Mouse (Mus musculus) midbrain, embryonic 14.5 days (tissue): ENCODE results near the gene Lenep. TPM values are rescaled to one million over a fixed set of nuclear protein-coding genes. Genes with fewer than 3 reads are reported as not detected.
A peak's percentile ranks its signal among the peaks of the same experiment; 100 is the strongest.

ENCODE experiments used
- ATAC-seq: fragments of 200-750 bp; cut with Nextera tagmentation; 2 replicates; pipeline ENCODE4 v1.8.0; 2017; ENCODE audit warnings: moderate number of reproducible peaks, moderate library complexity; ENCODE audit not compliant: low FRiP score, low TSS enrichment
- DNase-seq: peaks from one replicate; pipeline ENCODE4 v3.0.0-alpha.2; 2015
- H3K27ac ChIP-seq: fragments of 300-500 bp; sonication (generic); replicated peaks from 2 replicates; pipeline ENCODE4 v1.5.1; 2014; ENCODE audit warnings: mild to moderate bottlenecking, low read depth, low read length, moderate library complexity
- H3K27me3 ChIP-seq: fragments of 300-500 bp; sonication (generic); 2 replicates; pipeline ENCODE4 v1.6.1; 2014; ENCODE audit warnings: low read length, control low read depth, mixed read lengths; ENCODE audit not compliant: control insufficient read depth, insufficient read depth
- H3K36me3 ChIP-seq: fragments of 300-500 bp; sonication (generic); 2 replicates; pipeline ENCODE4 v1.6.1; 2014; ENCODE audit warnings: low read length, control low read depth; ENCODE audit not compliant: control insufficient read depth, insufficient read depth
- H3K4me1 ChIP-seq: fragments of 300-500 bp; sonication (generic); 2 replicates; pipeline ENCODE4 v1.6.1; 2014; ENCODE audit warnings: mild to moderate bottlenecking, antibody characterized with exemption, low read length, control low read depth; ENCODE audit not compliant: control insufficient read depth, insufficient read depth
- H3K4me2 ChIP-seq: fragments of 300-500 bp; sonication (generic); 2 replicates; pipeline ENCODE4 v1.6.1; 2014; ENCODE audit warnings: mild to moderate bottlenecking, low read length, moderate library complexity
- H3K4me3 ChIP-seq: fragments of 300-500 bp; sonication (generic); replicated peaks from 2 replicates; pipeline ENCODE4 v1.5.1; 2014; ENCODE audit warnings: low read depth, low read length
- H3K9ac ChIP-seq: fragments of 300-500 bp; sonication (generic); replicated peaks from 2 replicates; pipeline ENCODE4 v1.6.1; 2014; ENCODE audit warnings: mild to moderate bottlenecking, low read length, moderate library complexity
- H3K9me3 ChIP-seq: fragments of 300-500 bp; sonication (generic); 2 replicates; pipeline ENCODE4 v1.6.1; 2016; ENCODE audit warnings: low read length, control low read depth, mixed read lengths; ENCODE audit not compliant: control insufficient read depth
- WGBS: fragments of 180-500 bp; shearing (Covaris S2); extraction: QIAGEN DNeasy Blood & Tissue Kit; methylation state at CpG from one replicate; pipeline ENCODE4 v1.1.7; 2014; 5-methylcytosine and 5-hydroxymethylcytosine counted together
- polyA plus RNA-seq: library from polyadenylated mRNA; unstranded; fragments of >200 nt; fragmentation: Nextera tagmentation; extraction: Ambion mirVana; gene quantifications from 2 replicates; pipeline ENCODE4 v1.2.1, GENCODE M21; 2014

Gene Lenep
- polyA plus RNA-seq, 1 experiment from 2014 or later, result not detected

DNA sequence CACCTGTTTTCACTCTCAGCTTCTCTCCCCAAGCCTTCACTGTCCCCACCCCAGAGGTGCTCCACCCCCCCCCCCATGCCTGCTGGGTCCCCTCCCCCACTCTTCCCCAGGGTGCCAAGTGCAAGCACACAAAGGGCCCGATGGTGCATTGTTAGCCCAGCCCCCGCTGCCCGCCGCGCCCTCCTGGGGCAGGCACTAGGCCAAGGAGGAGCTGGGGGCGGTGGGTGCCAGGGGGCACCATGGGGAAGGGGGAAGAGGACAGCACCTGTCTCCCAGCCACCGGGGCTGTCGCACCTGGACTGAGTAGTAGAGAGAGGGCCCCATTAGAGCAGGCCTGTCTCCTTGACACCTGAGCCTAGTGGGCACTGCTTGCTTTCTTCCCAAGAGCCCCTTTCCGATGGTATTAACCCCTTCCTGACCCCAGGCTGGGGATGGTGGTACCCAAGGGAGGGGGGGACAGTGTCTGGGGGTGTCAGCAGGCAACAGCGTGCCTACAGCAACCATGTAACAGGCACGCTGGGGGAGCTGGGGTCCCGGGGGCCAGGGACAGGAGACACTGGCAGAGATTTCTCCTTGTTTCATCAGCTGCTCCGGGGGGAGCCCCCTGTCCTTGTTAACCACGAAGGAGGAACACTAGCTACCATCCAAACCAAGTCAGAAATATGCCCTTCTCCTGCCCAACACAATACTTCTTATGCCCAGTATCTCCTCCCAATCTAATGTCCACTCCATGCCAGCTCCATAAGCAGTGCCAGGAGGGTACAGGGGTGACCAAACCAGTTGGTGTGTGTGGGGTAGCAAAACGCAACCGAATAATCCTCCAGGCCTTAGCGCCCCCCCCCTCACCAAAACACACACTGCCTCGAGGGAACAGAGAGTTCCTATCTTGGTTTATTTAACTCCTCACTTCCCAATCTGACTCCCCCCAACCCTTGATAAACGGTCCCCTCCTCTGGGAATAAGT, 11.6 kb downstream of the Lenep start:
- no peaks in the 10 kb centered on the region for H3K36me3 ChIP-seq
- H3K27me3 ChIP-seq, result peaks cover 12% of the 10 kb centered on the region; the same call in 1 of the 2 replicates
- peak overlapping the region; percentile 54 for H3K9ac ChIP-seq
- H3K4me2 ChIP-seq, result peak overlapping the region; percentile 100
- peaks cover 41% of the 10 kb centered on the region for H3K4me1 ChIP-seq
- no peaks in the 10 kb centered on the region for H3K9me3 ChIP-seq
- DNase-seq (no peak), ATAC-seq (no peak)
- peak overlapping the region; percentile 50 for H3K4me3 ChIP-seq
- 11% methylated on average over 19 of the region's 19 CpGs for WGBS
- H3K27ac ChIP-seq, result no peak overlapping the region

DNA sequence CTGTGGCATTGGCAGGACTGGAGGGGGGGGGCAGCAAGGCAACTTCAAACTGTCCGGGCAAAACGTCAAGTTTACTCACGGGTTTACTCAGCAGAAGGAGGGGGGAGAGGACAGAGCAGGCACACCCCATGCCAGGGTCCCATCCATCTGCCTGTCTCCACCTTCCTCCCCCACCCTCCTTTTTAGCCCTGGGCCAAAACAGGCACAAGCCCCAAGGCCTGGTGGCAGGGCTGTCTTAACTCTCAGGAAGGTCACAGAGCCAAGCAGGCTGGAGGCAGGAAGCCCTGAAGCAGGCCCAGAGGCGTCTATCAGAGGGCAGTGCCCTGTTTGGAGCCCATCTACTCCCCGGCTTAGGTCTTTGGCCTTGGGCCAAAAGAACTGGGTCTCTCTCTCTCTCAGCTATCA, 12.5 kb downstream of the Lenep start:
- H3K27ac ChIP-seq, result no peak overlapping the region
- 64% methylated on average over 5 of the region's 5 CpGs for WGBS
- H3K4me1 ChIP-seq, result peaks cover 33% of the 10 kb centered on the region
- H3K9me3 ChIP-seq, result no peaks in the 10 kb centered on the region
- H3K9ac ChIP-seq, result no peak overlapping the region
- DNase-seq, result peak; percentile 31
- H3K4me2 ChIP-seq, result no peak overlapping the region
- no peaks in the 10 kb centered on the region for H3K36me3 ChIP-seq
- H3K27me3 ChIP-seq, result 0 out of 2 replicates have a peak, but pooled peaks cover 3% of the 10 kb centered on the region
- no peak for ATAC-seq
- H3K4me3 ChIP-seq, result no peak overlapping the region

DNA sequence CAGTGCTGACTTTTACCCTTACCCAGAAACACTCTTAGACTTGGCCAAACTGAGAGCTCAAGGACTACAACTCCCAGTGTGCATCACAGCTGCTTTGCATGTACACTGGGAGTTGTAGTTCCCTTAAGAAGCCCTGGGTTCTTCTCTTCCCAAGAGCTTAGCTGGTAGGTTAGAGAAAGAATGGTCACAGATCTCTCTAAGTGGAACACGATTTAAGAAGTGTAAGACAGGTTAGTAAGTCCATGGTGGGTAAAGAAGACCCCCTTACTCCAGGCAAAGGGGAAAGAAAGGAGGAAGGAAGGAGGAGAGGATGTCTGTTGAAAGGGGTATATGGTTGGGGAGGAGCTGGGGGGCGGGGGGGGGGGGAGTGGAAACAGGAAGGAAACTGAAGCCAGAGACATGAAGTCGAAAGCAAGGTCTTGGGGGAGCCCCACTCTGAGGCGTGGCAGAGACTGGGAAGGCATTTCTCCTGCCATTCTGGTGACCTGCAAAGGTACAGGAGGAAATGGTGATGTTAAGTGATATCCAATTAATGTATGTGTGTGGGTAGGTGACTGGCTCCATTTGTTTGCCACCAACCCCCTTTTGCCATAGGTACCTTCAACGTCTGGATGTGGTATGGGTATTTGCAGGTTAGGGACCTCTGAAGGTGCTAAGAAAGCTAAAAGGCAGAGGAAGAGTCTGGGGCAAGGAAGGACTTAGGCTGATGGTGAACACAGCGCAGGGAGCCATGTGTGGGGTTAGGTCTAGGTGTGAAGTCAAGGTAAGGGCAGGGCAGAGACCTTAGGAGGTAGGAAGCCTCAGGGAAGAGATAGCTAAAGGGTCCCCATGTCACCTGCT, 13.5 kb downstream of the Lenep start:
- Histone ChIP-seq H3K4me2 (no peak overlapping the region), H3K27ac (no peak overlapping the region), H3K27me3 (no peaks in the 10 kb centered on the region), H3K4me1 (peaks cover 24% of the 10 kb centered on the region), H3K9me3 (no peaks in the 10 kb centered on the region), H3K9ac (no peak overlapping the region), H3K36me3 (no peaks in the 10 kb centered on the region), H3K4me3 (no peak overlapping the region)
- ATAC-seq (no peak), DNase-seq (peak; percentile 79)
- 59% methylated on average over 6 of the region's 6 CpGs for whole genome bisulfite sequencing

DNA sequence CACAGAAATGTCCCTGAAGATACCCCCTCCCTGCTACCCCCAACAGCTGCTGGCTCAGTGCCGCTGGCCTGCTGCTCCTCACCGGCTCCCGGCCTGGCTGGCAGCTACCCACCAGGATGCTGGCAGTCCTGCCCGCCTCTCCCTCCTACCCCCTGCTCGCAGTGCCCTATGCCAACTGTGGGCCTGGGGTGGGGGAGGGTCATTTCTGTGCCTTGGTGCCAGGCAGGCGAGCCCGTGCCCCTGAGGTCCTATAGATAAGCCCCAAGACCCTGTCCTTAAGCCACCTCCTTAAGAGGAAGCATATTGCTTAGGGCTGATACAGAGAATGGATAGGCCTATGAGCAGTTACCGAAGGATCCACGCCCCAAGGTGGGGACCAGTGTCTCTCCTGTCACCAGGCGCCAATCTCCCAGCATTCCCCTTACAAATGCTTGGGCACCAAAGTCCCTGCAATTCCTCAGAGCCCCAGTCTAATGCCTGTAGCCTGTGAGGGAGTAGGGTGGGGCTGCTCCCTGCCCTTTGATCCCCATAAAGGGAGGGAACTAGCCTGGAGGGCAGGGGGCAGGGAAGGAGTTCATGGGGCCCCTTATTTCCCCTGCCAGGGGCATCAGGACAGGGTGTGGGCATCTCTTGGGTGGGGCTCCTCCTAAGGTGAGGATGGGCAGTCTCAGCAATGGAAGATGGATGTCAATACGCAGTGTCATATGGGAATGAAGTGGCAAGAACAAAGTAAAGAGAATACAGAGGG, 14.3 kb downstream of the Lenep start:
- H3K4me1 ChIP-seq, result peaks cover 24% of the 10 kb centered on the region
- no peaks in the 10 kb centered on the region for H3K9me3 ChIP-seq
- WGBS, result 75% methylated on average over 11 of the region's 11 CpGs
- no peak overlapping the region for H3K4me2 ChIP-seq
- H3K9ac ChIP-seq, result no peak overlapping the region
- no peaks in the 10 kb centered on the region for H3K36me3 ChIP-seq
- no peak overlapping the region for H3K4me3 ChIP-seq
- DNase-seq (peak; percentile 24), ATAC-seq (no peak)
- H3K27ac ChIP-seq, result no peak overlapping the region
- H3K27me3 ChIP-seq, result no peaks in the 10 kb centered on the region

DNA sequence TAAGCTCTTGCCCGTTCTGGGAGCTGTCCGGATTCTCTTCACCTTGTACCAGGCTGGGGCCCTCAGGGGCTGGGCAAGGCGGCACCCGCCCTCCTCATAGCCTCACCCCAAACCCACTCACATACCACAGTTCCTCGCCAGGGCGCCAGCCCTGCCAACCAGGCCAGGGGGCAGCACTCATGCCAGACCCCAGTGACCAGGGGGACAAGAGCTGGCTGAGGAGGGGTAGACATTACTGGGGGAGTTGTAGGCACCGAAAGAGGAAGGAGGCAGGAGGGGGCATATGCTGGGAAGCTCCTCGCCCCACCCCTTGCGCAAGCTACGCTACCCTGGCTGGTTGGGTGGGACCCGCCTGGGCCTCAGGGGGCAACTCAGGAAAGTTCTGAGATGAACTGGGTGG, 15.0 kb downstream of the Lenep start:
- no peak overlapping the region for H3K9ac ChIP-seq
- H3K4me1 ChIP-seq, result peaks cover 20% of the 10 kb centered on the region
- H3K4me3 ChIP-seq, result no peak overlapping the region
- WGBS, result 77% methylated on average over 9 of the region's 11 CpGs
- ATAC-seq (no peak), DNase-seq (no peak)
- no peak overlapping the region for H3K27ac ChIP-seq
- H3K27me3 ChIP-seq, result no peaks in the 10 kb centered on the region
- no peaks in the 10 kb centered on the region for H3K9me3 ChIP-seq
- no peaks in the 10 kb centered on the region for H3K36me3 ChIP-seq
- H3K4me2 ChIP-seq, result no peak overlapping the region

DNA sequence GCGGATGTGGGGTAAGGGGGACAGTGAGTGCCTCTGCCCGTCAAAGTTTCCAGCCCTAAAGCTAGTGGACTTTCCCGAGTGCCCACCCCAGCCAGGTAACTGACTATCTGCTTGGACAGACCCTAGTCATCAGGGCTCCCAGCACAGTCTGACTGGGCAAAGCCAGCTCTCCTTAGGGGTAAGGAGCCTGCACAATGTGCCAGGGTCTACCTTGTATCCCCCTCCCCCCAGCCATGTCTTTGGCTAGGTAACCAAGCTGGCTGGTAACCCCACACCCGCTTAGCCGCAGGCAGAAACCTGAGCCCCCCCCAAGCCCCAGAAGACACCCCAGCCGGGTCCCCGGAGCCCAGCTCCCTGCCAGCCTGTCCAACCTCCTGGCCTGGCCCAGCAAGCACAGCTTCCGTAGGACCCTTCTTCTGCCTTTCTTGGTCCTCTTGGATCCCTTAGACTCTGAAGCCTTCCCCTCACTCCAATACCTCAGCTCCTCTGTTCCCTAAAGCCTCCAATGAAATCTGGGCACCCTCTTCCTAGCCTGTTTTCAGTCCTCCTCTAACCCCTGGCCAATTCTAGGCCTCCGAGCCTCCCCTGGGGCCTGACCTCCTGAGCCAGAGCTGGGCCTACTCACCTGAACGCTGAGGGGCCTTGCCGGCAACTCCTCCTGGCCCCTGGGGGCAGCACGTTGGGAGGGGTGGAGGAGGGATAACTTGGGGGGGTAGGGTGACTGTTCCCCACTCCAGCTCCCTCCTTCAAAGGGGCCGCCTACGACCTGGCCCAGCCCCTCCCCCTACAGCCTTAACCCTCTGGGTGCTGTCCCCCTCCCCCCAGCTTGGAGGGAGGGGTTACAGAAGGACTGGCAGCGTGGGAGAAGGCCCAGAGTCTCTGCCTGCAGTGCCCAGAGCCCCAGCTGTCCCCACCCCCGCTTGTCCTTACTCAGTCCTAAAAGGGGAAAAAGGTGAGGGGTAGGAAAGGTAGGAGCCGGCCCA, 15.9 kb downstream of the Lenep start:
- DNase-seq, result no peak
- no peak overlapping the region for H3K9ac ChIP-seq
- H3K4me1 ChIP-seq, result peaks cover 11% of the 10 kb centered on the region
- H3K27me3 ChIP-seq, result no peaks in the 10 kb centered on the region
- no peak overlapping the region for H3K4me2 ChIP-seq
- no peaks in the 10 kb centered on the region for H3K9me3 ChIP-seq
- ATAC-seq, result no peak
- no peak overlapping the region for H3K4me3 ChIP-seq
- WGBS, result 56% methylated on average over 17 of the region's 17 CpGs
- no peak overlapping the region for H3K27ac ChIP-seq
- H3K36me3 ChIP-seq, result no peaks in the 10 kb centered on the region

DNA sequence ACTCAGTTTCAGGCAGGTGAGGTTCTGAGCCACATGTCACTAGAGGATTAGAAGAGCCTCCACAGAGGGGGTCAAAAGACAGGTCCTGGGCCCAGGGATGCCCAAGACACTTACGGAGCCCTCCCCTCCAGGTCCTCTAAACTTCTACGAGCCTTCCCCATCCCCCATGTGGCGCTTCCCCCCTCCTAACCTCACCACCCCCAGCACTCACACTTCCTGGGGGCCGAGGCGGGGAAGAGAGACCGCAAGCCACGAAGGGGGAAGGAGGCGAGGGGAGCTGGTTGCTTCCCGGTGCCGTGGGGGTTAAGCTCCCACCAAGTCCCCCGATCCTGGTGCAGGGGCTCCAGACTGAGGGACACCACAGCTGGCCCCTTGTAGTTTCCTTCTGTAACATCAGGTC, 17.1 kb downstream of the Lenep start:
- H3K27ac ChIP-seq, result no peak overlapping the region
- ATAC-seq (no peak), DNase-seq (no peak)
- no peaks in the 10 kb centered on the region for H3K4me1 ChIP-seq
- H3K27me3 ChIP-seq, result no peaks in the 10 kb centered on the region
- WGBS, result 50% methylated on average over 11 of the region's 11 CpGs
- H3K9me3 ChIP-seq, result no peaks in the 10 kb centered on the region
- no peak overlapping the region for H3K4me3 ChIP-seq
- no peak overlapping the region for H3K4me2 ChIP-seq
- no peak overlapping the region for H3K9ac ChIP-seq
- no peaks in the 10 kb centered on the region for H3K36me3 ChIP-seq
